Mouse (Mus musculus) cortical plate, adult 2 months (tissue): ENCODE results near the gene Ugt1a1.

ENCODE experiments used
- CTCF ChIP-seq: fragments of 200-500 bp; IDR thresholded peaks from 2 replicates; pipeline ENCODE4 v1.5.1; 2011; ENCODE audit warnings: mild to moderate bottlenecking, control low read depth, low read length; ENCODE audit not compliant: insufficient read depth; ENCODE audit errors: extremely low read depth
- POLR2A ChIP-seq: fragments of 200-500 bp; IDR thresholded peaks from 2 replicates; pipeline ENCODE4 v1.6.1; 2011; ENCODE audit warnings: mild to moderate bottlenecking, low read length, control low read depth; ENCODE audit not compliant: insufficient read depth; ENCODE audit errors: extremely low read depth

GRCm38 (mm10) chr1:88254793-88255465 lies 43.2 kb downstream of the Ugt1a1 start:
- TF ChIP-seq POLR2A: no peak
- TF ChIP-seq CTCF: no peak
